9 mouse cellular contexts compared by ENCODE assay signal in genomic region chr2:72298406-72298805, GRCm38 (mm10). TPM values are rescaled to one million over a fixed set of nuclear protein-coding genes. Genes with fewer than 3 reads are reported as not detected.
DNase-seq lines count a peak whose midpoint lies in the region; ATAC-seq and TF ChIP-seq lines count a peak whose summit lies in the region.
"Had no signal": no experiment of that assay in that cellular context is flagged by ENCODE, and none has a peak within 500 bp of the region (broad histone marks: within the 10 kb centered on the region; RNA-seq: fewer than 3 reads in every experiment).

No protein-coding gene starts in this region.

- H3K27ac ChIP-seq in forebrain, embryonic 14.5 days (ENCODE audit: low read depth, low read length): no peak overlapping the region
- no peak overlapping the region for H3K27ac ChIP-seq in forebrain, embryonic 13.5 days
- no peak overlapping the region for H3K27ac ChIP-seq in testis, adult 2 months (ENCODE audit: control insufficient read depth, insufficient read depth, low read depth, low read length)
- H3K27ac ChIP-seq: midbrain, embryonic 12.5 days had no signal

- no peak overlapping the region for H3K4me3 ChIP-seq in forebrain, embryonic 14.5 days (ENCODE audit: low read depth, low read length)
- no peak overlapping the region for H3K4me3 ChIP-seq in forebrain, embryonic 13.5 days
- H3K4me3 ChIP-seq in testis, adult 2 months (ENCODE audit: control insufficient read depth, low read depth, low read length): no peak overlapping the region
- H3K4me3 ChIP-seq: midbrain, embryonic 12.5 days had no signal

- WGBS in forebrain, embryonic 14.5 days: 65% methylated on average over 4 of the region's 4 CpGs
- WGBS in forebrain, embryonic 13.5 days: 60% methylated on average over 4 of the region's 4 CpGs

- TF ChIP-seq CTCF in testis, adult 2 months (IDR thresholded peaks at IDR 0.05; ENCODE audit: control insufficient read depth, insufficient read depth, insufficient replicate concordance, low read depth, low read length): 0 out of 2 replicates have a peak, but pooled peaks have one; percentile 14

- no peaks in the 10 kb centered on the region for H3K36me3 ChIP-seq in forebrain, embryonic 14.5 days (ENCODE audit: control insufficient read depth, insufficient read depth, low read length)
- H3K36me3 ChIP-seq in forebrain, embryonic 13.5 days (ENCODE audit: poor library complexity, severe bottlenecking): no peaks in the 10 kb centered on the region
- no peaks in the 10 kb centered on the region for H3K36me3 ChIP-seq in testis, adult 2 months (ENCODE audit: control insufficient read depth, insufficient read depth, low read length)
- H3K36me3 ChIP-seq: midbrain, embryonic 12.5 days had no signal

- no peaks in the 10 kb centered on the region for H3K9me3 ChIP-seq in forebrain, embryonic 14.5 days (replicated peaks; ENCODE audit: control insufficient read depth, low read length)
- no peaks in the 10 kb centered on the region for H3K9me3 ChIP-seq in forebrain, embryonic 13.5 days (replicated peaks)
- H3K9me3 ChIP-seq: midbrain, embryonic 12.5 days had no signal

- H3K9ac ChIP-seq in forebrain, embryonic 14.5 days (ENCODE audit: low read length): no peak overlapping the region
- H3K9ac ChIP-seq in forebrain, embryonic 13.5 days: no peak overlapping the region
- H3K9ac ChIP-seq: midbrain, embryonic 12.5 days had no signal

- no peaks in the 10 kb centered on the region for H3K27me3 ChIP-seq in forebrain, embryonic 14.5 days (replicated peaks; ENCODE audit: control insufficient read depth, insufficient read depth, low read length)
- no peaks in the 10 kb centered on the region for H3K27me3 ChIP-seq in forebrain, embryonic 13.5 days
- no peaks in the 10 kb centered on the region for H3K27me3 ChIP-seq in testis, adult 2 months (ENCODE audit: control insufficient read depth, insufficient read depth, low read length)
- H3K27me3 ChIP-seq: midbrain, embryonic 12.5 days had no signal

- TF ChIP-seq POLR2A in testis, adult 2 months (IDR thresholded peaks at IDR 0.05; ENCODE audit: control insufficient read depth, low read depth, low read length): no peak

- DNase-seq in forebrain, embryonic 14.5 days (ENCODE audit: low spot score): peak; percentile 58
- no peak for DNase-seq in testis, postnatal 10 days (ENCODE audit: low spot score)
- DNase-seq in heart, adult 9 months (ENCODE audit: low spot score in 2 of 2): peak; percentile 76 to 78
- DNase-seq in lung, postnatal 36 days: peak; percentile 52
- DNase-seq in urinary bladder, postnatal 4 days (ENCODE audit: low spot score in 2 of 2): no peak
- DNase-seq in left cerebral cortex, adult 11 months (ENCODE audit: low spot score): no peak

- ATAC-seq in forebrain, embryonic 14.5 days: no peak
- ATAC-seq in forebrain, embryonic 13.5 days: no peak

- H3K4me2 ChIP-seq in forebrain, embryonic 14.5 days (ENCODE audit: low read length): no peak overlapping the region
- no peak overlapping the region for H3K4me2 ChIP-seq in forebrain, embryonic 13.5 days
- H3K4me2 ChIP-seq: midbrain, embryonic 12.5 days had no signal

- no peaks in the 10 kb centered on the region for H3K4me1 ChIP-seq in forebrain, embryonic 14.5 days (ENCODE audit: control insufficient read depth, insufficient read depth, low read length)
- no peaks in the 10 kb centered on the region for H3K4me1 ChIP-seq in forebrain, embryonic 13.5 days
- H3K4me1 ChIP-seq in testis, adult 2 months (ENCODE audit: control insufficient read depth, insufficient read depth, low read length): no peaks in the 10 kb centered on the region
- H3K4me1 ChIP-seq: midbrain, embryonic 12.5 days had no signal

RNA-seq across cellular contexts. Expression of gene Map3k20, which starts 13.0 kb away (rescaled TPM):
- polyA plus RNA-seq in forebrain, embryonic 14.5 days (2014; fragmentation: Nextera tagmentation; extraction: Ambion mirVana): 4.0 and 5.0 TPM in 2 replicates
- 5.9 and 6.0 TPM in 2 replicates for polyA plus RNA-seq in forebrain, embryonic 13.5 days (2015; fragmentation: Nextera tagmentation; extraction: Ambion mirVana)
- polyA plus RNA-seq in testis, adult 2 months (2012; rRNA removed): 2.8 and 3.0 TPM in 2 replicates

Comparison
In these comparisons a context has a peak if more than half of its experiments do, and no peak if none do; other contexts are left out.
1. DNase-seq: peak in forebrain, embryonic 14.5 days (single experiment), heart, adult 9 months (2 of 2) and lung, postnatal 36 days (single experiment); none in testis, postnatal 10 days (single experiment), urinary bladder, postnatal 4 days (0 of 2) and left cerebral cortex, adult 11 months (single experiment).